Mouse (Mus musculus) olfactory bulb, adult 2 months (tissue): ENCODE results near the gene Marveld1.

Experiments used
- CTCF ChIP-seq: fragments of 200-500 bp; IDR thresholded peaks from 2 replicates; pipeline ENCODE4 v1.5.1; 2012; ENCODE audit warnings: low read depth, mild to moderate bottlenecking, low read length, moderate library complexity; ENCODE audit not compliant: insufficient read depth
- POLR2A ChIP-seq: fragments of 200-500 bp; IDR thresholded peaks from 2 replicates; pipeline ENCODE4 v1.6.1; 2012; ENCODE audit warnings: mild to moderate bottlenecking, low read depth, low read length, moderate library complexity; ENCODE audit not compliant: insufficient read depth

GRCm38 (mm10) chr19:42148569-42148860 is 1.3 kb downstream of the Marveld1 start:
- no peak for TF ChIP-seq CTCF
- no peak for TF ChIP-seq POLR2A
